Mouse (Mus musculus) kidney, postnatal 0 days (tissue): ENCODE measurements at regions not wholly inside any gene's neighbourhood (a gene's known extent, or its start where the extent isn't known, plus 50 kb on each side); places are given as distances from the start of the nearest gene placed in this dataset.
A peak's percentile ranks its signal among the peaks of the same experiment; 100 is the strongest.

Experiments
- ATAC-seq: fragments of 200-750 bp; cut with Nextera tagmentation; replicated peaks from 2 replicates; pipeline ENCODE4 v1.8.0; 2017; ENCODE audit warnings: low read depth, moderate number of reproducible peaks, moderate TSS enrichment, moderate library complexity; ENCODE audit not compliant: low FRiP score
- DNase-seq: peaks from one replicate; pipeline ENCODE4 v3.0.0-alpha.2; 2016; ENCODE audit warnings: low spot score
- H3K27ac ChIP-seq: fragments of 300-500 bp; sonication (generic); 2 replicates; pipeline ENCODE4 v1.5.1; 2014; ENCODE audit warnings: mild to moderate bottlenecking
- H3K27me3 ChIP-seq: fragments of 300-500 bp; sonication (generic); 2 replicates; pipeline ENCODE4 v1.6.1; 2014; ENCODE audit warnings: low read length, mixed read lengths; ENCODE audit not compliant: insufficient read depth
- H3K36me3 ChIP-seq: fragments of 300-500 bp; sonication (generic); 2 replicates; pipeline ENCODE4 v1.6.1; 2014; ENCODE audit warnings: low read length, mixed read lengths; ENCODE audit not compliant: insufficient read depth
- H3K4me1 ChIP-seq: fragments of 300-500 bp; sonication (generic); replicated peaks from 2 replicates; pipeline ENCODE4 v1.6.1; 2014; ENCODE audit warnings: antibody characterized with exemption, low read length, mixed read lengths; ENCODE audit not compliant: insufficient read depth
- H3K4me2 ChIP-seq: fragments of 300-500 bp; sonication (generic); 2 replicates; pipeline ENCODE4 v1.6.1; 2014; ENCODE audit warnings: mild to moderate bottlenecking, low read length, moderate library complexity, mixed read lengths
- H3K4me3 ChIP-seq: fragments of 300-500 bp; sonication (generic); replicated peaks from 2 replicates; pipeline ENCODE4 v1.5.1; 2014; ENCODE audit warnings: low read depth, low read length
- H3K9ac ChIP-seq: fragments of 300-500 bp; sonication (generic); 2 replicates; pipeline ENCODE4 v1.6.1; 2014; ENCODE audit warnings: low read depth, low read length
- H3K9me3 ChIP-seq: fragments of 300-500 bp; sonication (generic); replicated peaks from 2 replicates; pipeline ENCODE4 v1.6.1; 2016; ENCODE audit warnings: low read length, inconsistent platforms, mixed read lengths
- CTCF ChIP-seq: IDR thresholded peaks from 2 replicates; pipeline ENCODE4 v1.5.1; 2016; ENCODE audit warnings: antibody characterized with exemption, low read depth, mild to moderate bottlenecking, moderate library complexity
- WGBS: fragments of 180-500 bp; shearing (Covaris S2); extraction: QIAGEN DNeasy Blood & Tissue Kit; methylation state at CpG from one replicate; pipeline ENCODE4 v1.1.7; 2014; 5-methylcytosine and 5-hydroxymethylcytosine counted together

GRCm38 (mm10) chr3:52731491-52731890 is 285.5 kb downstream of the Cog6 start:
- Histone ChIP-seq H3K4me3 (no peak overlapping the region), H3K36me3 (no peaks in the 10 kb centered on the region), H3K9me3 (no peaks in the 10 kb centered on the region), H3K27me3 (no peaks in the 10 kb centered on the region), H3K4me1 (no peaks in the 10 kb centered on the region), H3K4me2 (no peak overlapping the region), H3K9ac (no peak overlapping the region), H3K27ac (no peak overlapping the region)
- DNase-seq = no peak
- TF ChIP-seq CTCF = no peak
- 69% methylated on average over 3 of the region's 3 CpGs for WGBS
- no peak for ATAC-seq

GRCm38 (mm10) chr3:52729731-52730130 is 287.3 kb downstream of the Cog6 start:
- no peaks in the 10 kb centered on the region for H3K27me3 ChIP-seq
- no peak for ATAC-seq

GRCm38 (mm10) chr3:52728860-52729259 is 288.2 kb downstream of the Cog6 start:
- DNase-seq (no peak), ATAC-seq (no peak; the same call in 1 of the 2 replicates)
- no peaks in the 10 kb centered on the region for H3K4me1 ChIP-seq
- no peak for TF ChIP-seq CTCF
- 51% methylated on average over 6 of the region's 6 CpGs for WGBS
- no peaks in the 10 kb centered on the region for H3K9me3 ChIP-seq
- H3K4me2 ChIP-seq = no peak overlapping the region
- H3K27me3 ChIP-seq = no peaks in the 10 kb centered on the region
- no peak overlapping the region for H3K27ac ChIP-seq
- H3K36me3 ChIP-seq = no peaks in the 10 kb centered on the region
- H3K9ac ChIP-seq = no peak overlapping the region
- no peak overlapping the region for H3K4me3 ChIP-seq

More at GRCm38 (mm10) chr3:52729731-52730130, 287.3 kb downstream of the Cog6 start:
- WGBS = 69% methylated on average over 3 of the region's 3 CpGs
- Histone ChIP-seq H3K4me1 (no peaks in the 10 kb centered on the region), H3K4me2 (no peak overlapping the region), H3K4me3 (no peak overlapping the region), H3K27ac (0 out of 2 replicates have a peak overlapping the region, but pooled peaks have one; percentile 13), H3K9me3 (no peaks in the 10 kb centered on the region), H3K9ac (no peak overlapping the region), H3K36me3 (no peaks in the 10 kb centered on the region)
- TF ChIP-seq CTCF = no peak
- DNase-seq = no peak

- H3K36me3 ChIP-seq = no peaks in the 10 kb centered on the region
- H3K27ac ChIP-seq = no peak overlapping the region
- no peak for TF ChIP-seq CTCF
- H3K9me3 ChIP-seq = no peaks in the 10 kb centered on the region
- no peaks in the 10 kb centered on the region for H3K27me3 ChIP-seq
- 92% methylated on average over 5 of the region's 5 CpGs for WGBS
- no peak overlapping the region for H3K4me3 ChIP-seq
- H3K9ac ChIP-seq = no peak overlapping the region
- no peaks in the 10 kb centered on the region for H3K4me1 ChIP-seq
- DNase-seq (no peak), ATAC-seq (no peak)
- H3K4me2 ChIP-seq = no peak overlapping the region
Measured at GRCm38 (mm10) chr3:52728426-52728825, 288.6 kb downstream of the Cog6 start.

GRCm38 (mm10) chr3:52724354-52724753 is 292.7 kb downstream of the Cog6 start:
- Histone ChIP-seq H3K27me3 (no peaks in the 10 kb centered on the region), H3K4me2 (no peak overlapping the region), H3K27ac (no peak overlapping the region), H3K9ac (no peak overlapping the region), H3K4me1 (no peaks in the 10 kb centered on the region), H3K9me3 (no peaks in the 10 kb centered on the region), H3K36me3 (no peaks in the 10 kb centered on the region), H3K4me3 (no peak overlapping the region)
- TF ChIP-seq CTCF = no peak
- WGBS = 81% methylated on average over 3 of the region's 3 CpGs
- DNase-seq = no peak
- ATAC-seq = no peak

GRCm38 (mm10) chr3:52722946-52723345 is 294.1 kb downstream of the Cog6 start:
- no peaks in the 10 kb centered on the region for H3K4me1 ChIP-seq
- H3K9ac ChIP-seq = no peak overlapping the region
- DNase-seq = no peak
- H3K4me3 ChIP-seq = no peak overlapping the region
- H3K9me3 ChIP-seq = no peaks in the 10 kb centered on the region
- ATAC-seq = no peak
- no peaks in the 10 kb centered on the region for H3K36me3 ChIP-seq
- 86% methylated on average over 2 of the region's 2 CpGs for WGBS
- no peak overlapping the region for H3K27ac ChIP-seq
- H3K27me3 ChIP-seq = no peaks in the 10 kb centered on the region
- no peak overlapping the region for H3K4me2 ChIP-seq
- no peak for TF ChIP-seq CTCF

GRCm38 (mm10) chr3:52719181-52719580 is 297.9 kb downstream of the Cog6 start:
- no peak overlapping the region for H3K9ac ChIP-seq
- ATAC-seq (no peak), DNase-seq (no peak)
- TF ChIP-seq CTCF = no peak
- H3K4me3 ChIP-seq = no peak overlapping the region
- WGBS = 76% methylated on average over 3 of the region's 3 CpGs
- H3K36me3 ChIP-seq = no peaks in the 10 kb centered on the region
- H3K27ac ChIP-seq = no peak overlapping the region
- no peaks in the 10 kb centered on the region for H3K9me3 ChIP-seq
- no peak overlapping the region for H3K4me2 ChIP-seq
- no peaks in the 10 kb centered on the region for H3K27me3 ChIP-seq
- no peaks in the 10 kb centered on the region for H3K4me1 ChIP-seq
